Mouse (Mus musculus): Measurements from ENCODE around the gene Dnajc16. TPM values are rescaled to one million over a fixed set of nuclear protein-coding genes. Genes with fewer than 3 reads are reported as not detected.

Gene Dnajc16
- polyA plus RNA-seq (2012), result 0.14 and 0.15 TPM in 2 replicates

- Histone ChIP-seq H3K4me1 (ENCODE audit: control insufficient read depth) (peaks cover 67% of the 10 kb centered on the region), H3K27me3 (ENCODE audit: control insufficient read depth) (no peaks in the 10 kb centered on the region), H3K4me3 (replicated peaks) (peak within 1 kb of the TSS; percentile 76), H3K36me3 (ENCODE audit: control insufficient read depth) (peaks cover 40% of the 10 kb centered on the region), H3K9me3 (ENCODE audit: control insufficient read depth, low read length) (no peaks in the 10 kb centered on the region)
- TF ChIP-seq GATA1 (IDR thresholded peaks at IDR 0.05; ENCODE audit: low read length) (no peak), TAL1 (IDR thresholded peaks at IDR 0.05; ENCODE audit: low read length) (no peak)
Measured at GRCm38 (mm10) chr4:141790524-141790990, at the start of gene Dnajc16. Dnajc16 (minus strand) TSS chr4:141790931.

GRCm38 (mm10) chr4:141834536-141835095, 43.9 kb upstream of the Dnajc16 start:
- H3K4me3 ChIP-seq (replicated peaks), result no peak overlapping the region
- no peak for TF ChIP-seq TAL1 (IDR thresholded peaks at IDR 0.05; ENCODE audit: low read length)

GRCm38 (mm10) chr4:141833911-141834310, 43.2 kb upstream of the Dnajc16 start:
- Histone ChIP-seq H3K4me1 (ENCODE audit: control insufficient read depth) (no peaks in the 10 kb centered on the region), H3K4me3 (replicated peaks) (no peak overlapping the region), H3K36me3 (ENCODE audit: control insufficient read depth) (no peaks in the 10 kb centered on the region), H3K9me3 (ENCODE audit: control insufficient read depth, low read length) (no peaks in the 10 kb centered on the region), H3K27me3 (ENCODE audit: control insufficient read depth) (no peaks in the 10 kb centered on the region)
- TF ChIP-seq GATA1 (IDR thresholded peaks at IDR 0.05; ENCODE audit: low read length), result no peak
- no peak for TF ChIP-seq TAL1 (IDR thresholded peaks at IDR 0.05; ENCODE audit: low read length)

More at GRCm38 (mm10) chr4:141834536-141835095, 43.9 kb upstream of the Dnajc16 start:
- Histone ChIP-seq H3K9me3 (ENCODE audit: control insufficient read depth, low read length) (no peaks in the 10 kb centered on the region), H3K4me1 (ENCODE audit: control insufficient read depth) (no peaks in the 10 kb centered on the region), H3K36me3 (ENCODE audit: control insufficient read depth) (no peaks in the 10 kb centered on the region), H3K27me3 (ENCODE audit: control insufficient read depth) (no peaks in the 10 kb centered on the region)

GRCm38 (mm10) chr4:141831361-141831760, 40.6 kb upstream of the Dnajc16 start:
- H3K36me3 ChIP-seq (ENCODE audit: control insufficient read depth), result no peaks in the 10 kb centered on the region

GRCm38 (mm10) chr4:141830381-141830780, 39.6 kb upstream of the Dnajc16 start:
- peaks cover 3% of the 10 kb centered on the region; the same call in 1 of the 2 replicates for H3K27me3 ChIP-seq (ENCODE audit: control insufficient read depth)
- H3K4me3 ChIP-seq (replicated peaks), result no peak overlapping the region
- H3K9me3 ChIP-seq (ENCODE audit: control insufficient read depth, low read length), result no peaks in the 10 kb centered on the region

More at GRCm38 (mm10) chr4:141831361-141831760, 40.6 kb upstream of the Dnajc16 start:
- no peak for TF ChIP-seq GATA1 (IDR thresholded peaks at IDR 0.05; ENCODE audit: low read length)
- no peak for TF ChIP-seq TAL1 (IDR thresholded peaks at IDR 0.05; ENCODE audit: low read length)
- H3K4me3 ChIP-seq (replicated peaks), result no peak overlapping the region
- no peaks in the 10 kb centered on the region for H3K9me3 ChIP-seq (ENCODE audit: control insufficient read depth, low read length)
- peaks cover 3% of the 10 kb centered on the region; the same call in 1 of the 2 replicates for H3K27me3 ChIP-seq (ENCODE audit: control insufficient read depth)
- H3K4me1 ChIP-seq (ENCODE audit: control insufficient read depth), result no peaks in the 10 kb centered on the region

DNA sequence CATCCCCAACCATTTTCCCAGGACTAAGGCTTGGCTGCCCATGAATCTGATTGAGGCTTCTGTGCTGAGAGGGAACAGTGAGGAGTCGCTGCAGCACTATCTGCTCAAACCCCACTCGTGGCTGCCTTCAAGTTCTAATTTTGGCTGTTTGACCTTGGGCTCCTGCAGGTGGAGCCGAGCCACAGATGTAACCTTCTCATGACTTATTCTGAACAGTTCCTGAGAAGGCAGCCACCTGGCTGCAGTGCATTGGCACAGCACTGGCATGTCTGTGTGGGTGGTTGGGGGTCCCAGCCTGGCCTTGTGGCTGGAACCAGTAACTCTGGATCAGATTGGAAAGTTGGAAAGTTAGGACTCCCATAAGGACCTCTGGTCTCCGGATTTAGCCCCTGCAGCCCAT, 37.4 kb upstream of the Dnajc16 start:
- Histone ChIP-seq H3K36me3 (ENCODE audit: control insufficient read depth) (no peaks in the 10 kb centered on the region), H3K27me3 (ENCODE audit: control insufficient read depth) (peaks cover 3% of the 10 kb centered on the region; the same call in 1 of the 2 replicates), H3K4me3 (replicated peaks) (no peak overlapping the region), H3K9me3 (ENCODE audit: control insufficient read depth, low read length) (no peaks in the 10 kb centered on the region), H3K4me1 (ENCODE audit: control insufficient read depth) (peaks cover 8% of the 10 kb centered on the region)
- TF ChIP-seq GATA1 (IDR thresholded peaks at IDR 0.05; ENCODE audit: low read length) (no peak), TAL1 (IDR thresholded peaks at IDR 0.05; ENCODE audit: low read length) (no peak)

More at GRCm38 (mm10) chr4:141830381-141830780, 39.6 kb upstream of the Dnajc16 start:
- Histone ChIP-seq H3K36me3 (ENCODE audit: control insufficient read depth) (no peaks in the 10 kb centered on the region), H3K4me1 (ENCODE audit: control insufficient read depth) (no peaks in the 10 kb centered on the region)
- no peak for TF ChIP-seq GATA1 (IDR thresholded peaks at IDR 0.05; ENCODE audit: low read length)
- TF ChIP-seq TAL1 (IDR thresholded peaks at IDR 0.05; ENCODE audit: low read length), result no peak

DNA sequence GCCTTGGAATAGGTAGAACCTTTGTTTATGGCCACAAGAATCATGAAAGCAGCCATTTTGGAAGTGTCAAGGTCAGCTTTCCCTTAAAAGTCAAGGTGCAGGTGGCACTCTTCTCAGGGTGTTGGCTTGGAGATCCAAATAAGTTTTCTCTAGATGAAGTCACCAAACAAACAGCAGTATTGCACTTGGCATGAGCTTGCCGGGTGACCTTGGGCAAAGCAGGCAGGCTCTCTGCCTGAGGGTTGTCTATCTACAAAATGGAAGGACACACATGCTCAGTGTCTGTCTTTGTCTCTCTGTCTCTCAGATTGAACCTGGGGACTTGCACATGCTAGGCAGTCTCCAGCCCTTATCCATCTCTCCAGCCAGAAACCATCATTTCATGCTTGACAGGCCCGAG, 36.7 kb upstream of the Dnajc16 start:
- H3K9me3 ChIP-seq (ENCODE audit: control insufficient read depth, low read length), result no peaks in the 10 kb centered on the region
- peaks cover 15% of the 10 kb centered on the region for H3K4me1 ChIP-seq (ENCODE audit: control insufficient read depth)
- H3K4me3 ChIP-seq (replicated peaks), result no peak overlapping the region
- TF ChIP-seq GATA1 (IDR thresholded peaks at IDR 0.05; ENCODE audit: low read length), result no peak
- no peak for TF ChIP-seq TAL1 (IDR thresholded peaks at IDR 0.05; ENCODE audit: low read length)
- H3K27me3 ChIP-seq (ENCODE audit: control insufficient read depth), result peaks cover 3% of the 10 kb centered on the region; the same call in 1 of the 2 replicates
- no peaks in the 10 kb centered on the region for H3K36me3 ChIP-seq (ENCODE audit: control insufficient read depth)

- H3K4me3 ChIP-seq (replicated peaks), result no peak within 1 kb of the TSS
- TF ChIP-seq GATA1 (IDR thresholded peaks at IDR 0.05; ENCODE audit: low read length), result no peak
- TF ChIP-seq TAL1 (IDR thresholded peaks at IDR 0.05; ENCODE audit: low read length), result no peak
- peaks cover 15% of the 10 kb centered on the region for H3K4me1 ChIP-seq (ENCODE audit: control insufficient read depth)
- no peaks in the 10 kb centered on the region for H3K9me3 ChIP-seq (ENCODE audit: control insufficient read depth, low read length)
- H3K36me3 ChIP-seq (ENCODE audit: control insufficient read depth), result no peaks in the 10 kb centered on the region
- peaks cover 3% of the 10 kb centered on the region; the same call in 1 of the 2 replicates for H3K27me3 ChIP-seq (ENCODE audit: control insufficient read depth)
Measured at GRCm38 (mm10) chr4:141826060-141826459, 35.3 kb upstream of the Dnajc16 start, which contains the start of gene Cela2a. Cela2a (minus strand) TSS chr4:141826160.

- H3K9me3 ChIP-seq (ENCODE audit: control insufficient read depth, low read length), result no peaks in the 10 kb centered on the region
- TF ChIP-seq GATA1 (IDR thresholded peaks at IDR 0.05; ENCODE audit: low read length) (no peak), TAL1 (IDR thresholded peaks at IDR 0.05; ENCODE audit: low read length) (no peak)
- no peak overlapping the region for H3K4me3 ChIP-seq (replicated peaks)
- H3K27me3 ChIP-seq (ENCODE audit: control insufficient read depth), result peaks cover 3% of the 10 kb centered on the region; the same call in 1 of the 2 replicates
- H3K4me1 ChIP-seq (ENCODE audit: control insufficient read depth), result peaks cover 15% of the 10 kb centered on the region
- no peaks in the 10 kb centered on the region for H3K36me3 ChIP-seq (ENCODE audit: control insufficient read depth)
Measured at GRCm38 (mm10) chr4:141822979-141823378, 32.2 kb upstream of the Dnajc16 start.

All from erythroblast, embryonic 14.5 days (primary cell).